Mouse (Mus musculus) forebrain, embryonic 11.5 days (tissue): ENCODE results near the gene Bag1. TPM values are rescaled to one million over a fixed set of nuclear protein-coding genes. Genes with fewer than 3 reads are reported as not detected.

Source experiments
- ATAC-seq: fragments of 200-750 bp; cut with Nextera tagmentation; replicated peaks from 2 replicates; pipeline ENCODE4 v1.8.0; 2017; ENCODE audit warnings: moderate TSS enrichment; ENCODE audit not compliant: low FRiP score
- DNase-seq: peaks from one replicate; pipeline ENCODE4 v3.0.0-alpha.2; 2017; ENCODE audit warnings: low spot score
- H3K27ac ChIP-seq: fragments of 300-500 bp; sonication (generic); 2 replicates; pipeline ENCODE4 v1.5.1; 2014; ENCODE audit warnings: low read depth, low read length
- H3K27me3 ChIP-seq: fragments of 300-500 bp; sonication (generic); 2 replicates; pipeline ENCODE4 v1.6.1; 2014; ENCODE audit warnings: mild to moderate bottlenecking, low read length, mixed read lengths; ENCODE audit not compliant: control insufficient read depth, insufficient read depth
- H3K36me3 ChIP-seq: fragments of 300-500 bp; sonication (generic); 2 replicates; pipeline ENCODE4 v1.6.1; 2014; ENCODE audit warnings: mild to moderate bottlenecking, low read length, moderate library complexity, mixed read lengths; ENCODE audit not compliant: control insufficient read depth, insufficient read depth
- H3K4me1 ChIP-seq: fragments of 300-500 bp; sonication (generic); replicated peaks from 2 replicates; pipeline ENCODE4 v1.6.1; 2014; ENCODE audit warnings: low read length, mixed read lengths; ENCODE audit not compliant: control insufficient read depth, insufficient read depth
- H3K4me2 ChIP-seq: fragments of 300-500 bp; sonication (generic); 2 replicates; pipeline ENCODE4 v1.6.1; 2014; ENCODE audit warnings: low read depth, mild to moderate bottlenecking, low read length, moderate library complexity, mixed read lengths; ENCODE audit not compliant: severe bottlenecking
- H3K4me3 ChIP-seq: fragments of 300-500 bp; sonication (generic); 2 replicates; pipeline ENCODE4 v1.5.1; 2014; ENCODE audit warnings: low read depth, low read length
- H3K9ac ChIP-seq: fragments of 300-500 bp; sonication (generic); 2 replicates; pipeline ENCODE4 v1.6.1; 2014; ENCODE audit warnings: low read length
- H3K9me3 ChIP-seq: fragments of 300-500 bp; sonication (generic); 2 replicates; pipeline ENCODE4 v1.6.1; 2016; ENCODE audit warnings: low read length, mixed read lengths; ENCODE audit not compliant: control insufficient read depth
- WGBS: fragments of 180-500 bp; shearing (Covaris S2); extraction: QIAGEN DNeasy Blood & Tissue Kit; methylation state at CpG from one replicate; pipeline ENCODE4 v1.1.7; 2014; 5-methylcytosine and 5-hydroxymethylcytosine counted together
- polyA plus RNA-seq: library from polyadenylated mRNA; unstranded; fragments of >200 nt; fragmentation: Nextera tagmentation; extraction: Ambion mirVana; gene quantifications from 2 replicates; pipeline ENCODE4 v1.2.1, GENCODE M21; 2014

Bag1 gene
- polyA plus RNA-seq, 1 experiment from 2014 or later: 227 TPM

DNA sequence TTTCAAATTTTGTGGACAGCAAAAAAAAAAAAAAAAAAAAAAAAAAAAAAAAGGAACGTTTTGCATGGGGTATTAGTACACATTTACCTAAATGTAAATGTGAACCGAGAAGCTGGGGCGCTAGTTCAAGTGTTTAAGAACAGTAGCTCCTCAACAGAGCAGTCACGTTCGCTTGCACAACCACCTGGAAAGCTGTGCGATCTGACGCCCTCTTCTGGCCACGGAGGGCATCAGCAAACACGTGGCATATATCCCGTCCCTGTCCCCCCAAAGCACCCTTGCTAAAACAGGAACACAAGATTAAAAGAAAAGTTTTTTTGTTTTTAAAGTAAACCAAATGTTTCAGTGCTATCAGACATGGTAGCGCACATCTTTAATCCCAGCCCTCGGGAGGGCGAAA, 23.6 kb upstream of the Bag1 start:
- DNase-seq: peak; percentile 67
- Histone ChIP-seq H3K9ac (peak overlapping the region; percentile 62; the same call in 1 of the 2 replicates), H3K36me3 (peaks cover 1% of the 10 kb centered on the region), H3K4me1 (0 out of 2 replicates have a peak, but pooled peaks cover 2% of the 10 kb centered on the region), H3K9me3 (no peaks in the 10 kb centered on the region), H3K27ac (peak overlapping the region; percentile 76; the same call in 1 of the 2 replicates), H3K4me3 (peak overlapping the region; percentile 60), H3K4me2 (peak overlapping the region; percentile 74), H3K27me3 (no peaks in the 10 kb centered on the region)
- WGBS: 24% methylated on average over 13 of the region's 13 CpGs
- ATAC-seq: no peak

DNA sequence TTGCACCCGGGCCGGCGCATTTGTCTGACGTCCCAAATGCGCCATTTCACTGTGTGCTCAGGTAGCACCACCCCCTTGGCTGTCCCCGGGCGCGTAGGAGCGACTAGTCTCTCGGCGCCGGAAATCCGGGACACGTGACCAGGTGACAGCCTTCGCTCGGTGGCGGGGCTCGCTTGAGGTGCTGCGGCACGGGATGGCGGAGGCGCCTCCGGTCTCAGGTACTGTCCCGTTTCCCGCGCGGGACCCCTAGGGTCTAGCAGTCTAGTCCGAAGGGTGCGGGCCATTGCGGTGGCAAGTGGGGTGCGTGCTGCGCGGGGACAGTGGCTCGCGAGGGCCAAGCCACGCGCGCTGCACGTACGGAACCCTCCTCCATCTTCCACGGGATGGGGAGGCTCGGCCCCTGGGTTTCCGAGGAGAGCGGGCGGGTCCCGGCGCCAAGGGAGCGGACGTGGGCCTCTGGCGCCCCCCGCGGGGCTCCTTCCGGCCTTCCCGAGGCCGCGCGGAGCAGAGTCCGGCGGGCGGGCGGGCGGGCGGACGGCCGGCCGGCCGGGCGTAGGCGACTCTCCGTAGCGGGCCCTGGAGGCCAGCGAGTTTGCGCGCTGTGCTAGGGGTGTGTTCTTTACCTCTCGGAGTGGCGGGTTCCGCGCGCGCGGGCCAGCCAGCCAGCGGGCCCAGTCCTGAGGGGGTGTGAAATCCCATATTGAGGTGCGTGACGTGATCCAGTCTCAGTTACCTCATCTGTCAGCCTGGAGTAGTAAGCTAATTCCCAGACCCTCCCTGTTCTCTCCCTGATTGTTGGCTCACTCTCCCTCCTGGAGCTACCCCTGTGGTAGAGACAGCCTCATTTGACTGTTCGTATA, 23.0 kb upstream of the Bag1 start, which contains the start of gene Nfx1:
TSS of gene Nfx1 (plus strand) at position 65 of the 860 bp plus-strand sequence.
- Histone ChIP-seq H3K4me1 (0 out of 2 replicates have a peak, but pooled peaks cover 2% of the 10 kb centered on the region), H3K9me3 (no peaks in the 10 kb centered on the region), H3K27me3 (no peaks in the 10 kb centered on the region), H3K27ac (peak within 1 kb of the TSS; percentile 76), H3K4me3 (peak within 1 kb of the TSS; percentile 60), H3K36me3 (no peaks in the 10 kb centered on the region), H3K9ac (peak within 1 kb of the TSS; percentile 62), H3K4me2 (peak within 1 kb of the TSS; percentile 74)
- whole genome bisulfite sequencing: under 1% methylated on average over 84 of the region's 85 CpGs
- DNase-seq: peak; percentile 97
- ATAC-seq: peak; percentile 95

DNA sequence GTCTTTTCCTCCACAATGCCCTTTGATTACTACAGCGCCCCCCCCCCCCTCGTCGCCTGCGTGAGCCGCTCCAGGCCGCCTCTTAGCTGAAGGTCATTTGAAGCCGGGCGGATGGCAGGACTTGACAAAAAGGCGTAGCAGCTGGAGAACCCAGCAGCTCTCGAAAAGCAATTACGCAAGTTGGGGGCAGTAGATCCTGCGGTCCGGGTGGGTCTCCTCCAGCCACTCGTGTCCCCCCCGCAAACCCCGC, 22.4 kb upstream of the Bag1 start:
- H3K36me3 ChIP-seq: no peaks in the 10 kb centered on the region
- peak overlapping the region; percentile 62 for H3K9ac ChIP-seq
- H3K9me3 ChIP-seq: no peaks in the 10 kb centered on the region
- peak overlapping the region; percentile 63 for H3K27ac ChIP-seq
- H3K4me3 ChIP-seq: peak overlapping the region; percentile 60
- no peaks in the 10 kb centered on the region for H3K27me3 ChIP-seq
- WGBS: under 1% methylated on average over 16 of the region's 16 CpGs
- H3K4me2 ChIP-seq: peak overlapping the region; percentile 74
- DNase-seq: no peak
- ATAC-seq: no peak
- 0 out of 2 replicates have a peak, but pooled peaks cover 2% of the 10 kb centered on the region for H3K4me1 ChIP-seq

- 11% methylated on average over 12 of the region's 13 CpGs for WGBS
- peak overlapping the region; percentile 74 for H3K4me2 ChIP-seq
- 0 out of 2 replicates have a peak, but pooled peaks cover 2% of the 10 kb centered on the region for H3K4me1 ChIP-seq
- no peaks in the 10 kb centered on the region for H3K36me3 ChIP-seq
- H3K9me3 ChIP-seq: no peaks in the 10 kb centered on the region
- ATAC-seq (peak; percentile 28), DNase-seq (no peak)
- peak overlapping the region; percentile 63 for H3K27ac ChIP-seq
- H3K4me3 ChIP-seq: peak overlapping the region; percentile 60
- H3K9ac ChIP-seq: peak overlapping the region; percentile 62
- no peaks in the 10 kb centered on the region for H3K27me3 ChIP-seq
Measured at GRCm38 (mm10) chr4:40969781-40970591, 21.9 kb upstream of the Bag1 start.

GRCm38 (mm10) chr4:40969161-40969560, 21.1 kb upstream of the Bag1 start:
- Histone ChIP-seq H3K27me3 (no peaks in the 10 kb centered on the region), H3K36me3 (no peaks in the 10 kb centered on the region), H3K9ac (no peak overlapping the region), H3K4me1 (0 out of 2 replicates have a peak, but pooled peaks cover 2% of the 10 kb centered on the region), H3K27ac (no peak overlapping the region), H3K4me3 (no peak overlapping the region), H3K4me2 (no peak overlapping the region), H3K9me3 (no peaks in the 10 kb centered on the region)
- DNase-seq: no peak
- WGBS: 84% methylated on average over 4 of the region's 4 CpGs
- no peak for ATAC-seq

- WGBS: 89% methylated on average over 3 of the region's 3 CpGs
- no peak overlapping the region for H3K27ac ChIP-seq
- H3K27me3 ChIP-seq: no peaks in the 10 kb centered on the region
- H3K4me1 ChIP-seq: no peaks in the 10 kb centered on the region
- no peak overlapping the region for H3K4me2 ChIP-seq
- H3K4me3 ChIP-seq: no peak overlapping the region
- H3K9ac ChIP-seq: no peak overlapping the region
- no peak for ATAC-seq
- peaks cover 5% of the 10 kb centered on the region; the same call in 1 of the 2 replicates for H3K36me3 ChIP-seq
- no peak for DNase-seq
- H3K9me3 ChIP-seq: no peaks in the 10 kb centered on the region
Measured at GRCm38 (mm10) chr4:40963536-40963935, 15.4 kb upstream of the Bag1 start.

- no peaks in the 10 kb centered on the region for H3K9me3 ChIP-seq
- H3K4me3 ChIP-seq: no peak overlapping the region
- no peak overlapping the region for H3K9ac ChIP-seq
- H3K36me3 ChIP-seq: peaks cover 8% of the 10 kb centered on the region; the same call in 1 of the 2 replicates
- no peak for DNase-seq
- no peak overlapping the region for H3K4me2 ChIP-seq
- no peak overlapping the region for H3K27ac ChIP-seq
- WGBS: 93% methylated on average over 6 of the region's 6 CpGs
- no peaks in the 10 kb centered on the region for H3K27me3 ChIP-seq
- no peak for ATAC-seq
- no peaks in the 10 kb centered on the region for H3K4me1 ChIP-seq
Measured at GRCm38 (mm10) chr4:40955942-40956341, 7.8 kb upstream of the Bag1 start.

GRCm38 (mm10) chr4:40953521-40953920, 5.4 kb upstream of the Bag1 start:
- H3K27ac ChIP-seq: no peak overlapping the region
- H3K36me3 ChIP-seq: peaks cover 7% of the 10 kb centered on the region; the same call in 1 of the 2 replicates
- WGBS: 81% methylated on average over 1 of the region's 1 CpGs
- ATAC-seq (no peak), DNase-seq (no peak)
- no peak overlapping the region for H3K4me2 ChIP-seq
- H3K9ac ChIP-seq: no peak overlapping the region
- no peaks in the 10 kb centered on the region for H3K4me1 ChIP-seq
- H3K9me3 ChIP-seq: no peaks in the 10 kb centered on the region
- H3K4me3 ChIP-seq: no peak overlapping the region
- no peaks in the 10 kb centered on the region for H3K27me3 ChIP-seq
